Mouse (Mus musculus) NIH3T3 (cell line): ENCODE measurements at regions not wholly inside any gene's neighbourhood (a gene's known extent, or its start where the extent isn't known, plus 50 kb on each side); places are given as distances from the start of the nearest gene placed in this dataset.
A peak's percentile ranks its signal among the peaks of the same experiment; 100 is the strongest.

Experiments
- DNase-seq: peaks from one replicate; pipeline ENCODE4 v3.0.0-alpha.2; 2012; ENCODE audit warnings: low read depth

DNA sequence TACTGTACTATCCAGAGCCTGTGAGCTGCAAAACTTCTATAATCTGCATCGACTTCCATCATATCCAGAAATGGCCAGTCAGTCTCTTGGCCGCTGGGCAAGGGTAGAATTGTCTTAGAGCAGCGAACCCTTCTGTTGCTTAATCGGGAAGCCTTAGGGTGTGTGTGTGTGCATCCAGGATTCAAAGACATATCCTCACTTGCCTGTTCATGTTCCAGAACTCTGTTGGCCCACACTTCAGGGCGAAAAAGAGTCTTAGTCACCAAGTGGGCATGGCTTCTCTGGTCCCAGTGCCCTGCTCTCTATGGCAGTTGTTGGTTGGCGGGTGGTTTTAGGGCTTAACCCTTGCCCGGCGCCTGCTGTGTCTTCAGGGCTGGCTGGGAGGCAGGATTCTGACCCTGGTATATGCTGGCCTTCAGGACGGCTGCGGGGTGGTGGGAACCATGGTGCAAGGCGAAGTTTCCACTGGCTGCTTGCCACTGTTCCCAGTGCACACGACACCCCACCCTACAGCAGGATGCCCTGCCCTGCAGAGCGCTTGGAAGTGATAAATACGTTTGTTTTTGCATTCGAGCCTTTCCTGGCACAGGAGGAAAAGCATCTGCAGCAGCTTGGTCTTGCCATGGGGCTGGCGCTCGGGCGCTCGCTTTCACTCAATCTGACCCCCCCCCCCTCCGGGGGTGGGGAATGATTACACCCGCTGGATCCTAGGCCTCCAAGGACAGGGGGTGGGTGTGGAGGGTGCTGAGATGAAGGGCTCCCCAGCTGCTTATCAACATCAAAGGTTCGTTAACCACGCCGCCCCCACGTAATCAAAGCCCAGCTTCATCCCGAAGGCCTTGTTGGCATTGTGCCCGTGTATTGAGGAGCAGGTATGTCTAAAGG is 54.9 kb upstream of the Itga6 start:
- peak; percentile 24 for DNase-seq

DNA sequence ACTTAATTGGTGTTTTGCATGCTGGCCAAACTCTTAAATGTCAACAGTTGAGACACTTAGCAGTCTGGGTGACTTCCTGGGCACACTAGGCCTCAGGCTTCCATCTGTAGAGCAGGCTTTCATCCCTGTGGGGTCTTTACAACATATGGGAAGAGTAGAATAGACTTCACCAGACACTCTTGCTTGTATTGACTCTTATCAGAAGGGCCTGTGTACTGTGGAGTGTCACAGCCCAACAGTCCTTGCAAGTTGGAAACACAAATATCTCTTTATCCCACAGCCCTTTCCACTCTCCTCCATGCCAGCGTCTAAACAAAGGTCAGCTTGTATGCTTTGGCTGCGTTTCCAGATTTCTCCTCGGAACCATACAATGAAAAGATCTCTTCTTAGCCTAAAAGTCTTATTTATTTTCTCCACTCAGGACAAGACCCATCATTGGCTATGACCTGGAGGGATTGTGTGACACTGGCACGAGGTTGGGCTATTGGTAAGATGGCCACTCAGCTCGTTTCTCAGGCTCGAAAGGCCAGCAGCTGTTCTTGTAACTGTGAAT is 50.6 kb upstream of the Itga6 start:
- DNase-seq = no peak
